In the genomic region with DNA sequence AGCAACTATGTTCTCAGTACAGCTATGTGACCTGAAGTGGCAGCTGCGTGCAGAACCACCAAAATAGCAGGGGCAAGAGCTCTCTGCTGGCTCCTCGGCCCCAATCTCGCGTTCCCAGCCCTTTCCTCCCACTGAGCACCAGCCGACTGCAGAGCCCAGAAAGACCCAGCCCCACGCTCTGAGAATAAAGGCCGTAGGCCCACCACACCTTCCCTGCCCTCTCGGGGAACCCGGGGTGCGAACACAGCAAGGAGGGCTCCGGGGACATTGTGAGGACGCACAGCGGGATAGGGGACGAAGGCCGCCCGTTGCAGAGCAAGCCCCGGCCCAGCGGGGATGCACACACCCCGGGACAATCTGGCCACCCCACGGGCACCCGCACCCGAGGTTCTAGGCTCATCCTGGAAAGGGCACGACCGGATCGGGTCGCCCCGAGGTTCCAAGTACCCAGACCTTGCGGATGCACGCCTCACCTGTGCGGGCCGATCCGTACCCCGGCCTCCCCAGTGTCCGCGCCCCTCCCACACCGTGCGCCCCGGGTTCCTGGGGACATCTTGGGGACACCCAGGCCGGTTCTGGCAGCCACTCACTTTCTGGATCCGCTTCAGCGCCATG, we compare ENCODE assay signal across 8 mouse cellular contexts. TPM values are rescaled to one million over a fixed set of nuclear protein-coding genes. Genes with fewer than 3 reads are reported as not detected.
DNase-seq lines count a peak whose midpoint lies in the region; ATAC-seq and TF ChIP-seq lines count a peak whose summit lies in the region.

No protein-coding gene starts in this region.

- peak; percentile 6 for ATAC-seq in activated CD4-positive, CD25-positive, alpha-beta regulatory T cell, adult 4 months
- ATAC-seq in forebrain, embryonic 12.5 days (ENCODE audit: low FRiP score) = peak; percentile 86
- ATAC-seq in hindbrain, embryonic 11.5 days (ENCODE audit: low FRiP score) = peak; percentile 86
- peak; percentile 66 for ATAC-seq in liver, postnatal 0 days

- H3K4me3 ChIP-seq in forebrain, embryonic 12.5 days (replicated peaks) = peak overlapping the region; percentile 95
- peak overlapping the region; percentile 97 for H3K4me3 ChIP-seq in hindbrain, embryonic 11.5 days (ENCODE audit: low read depth, low read length)
- H3K4me3 ChIP-seq in liver, postnatal 0 days (ENCODE audit: low read depth, low read length) = peak overlapping the region; percentile 87

- peaks cover 5% of the 10 kb centered on the region; the same call in 1 of the 2 replicates for H3K27me3 ChIP-seq in forebrain, embryonic 12.5 days
- no peaks in the 10 kb centered on the region for H3K27me3 ChIP-seq in hindbrain, embryonic 11.5 days (ENCODE audit: control insufficient read depth, insufficient read depth, low read length)
- H3K27me3 ChIP-seq in liver, postnatal 0 days (ENCODE audit: insufficient read depth, low read length) = no peaks in the 10 kb centered on the region

- DNase-seq in ovary, adult 18-20 months (ENCODE audit: low spot score) = peak; percentile 2
- DNase-seq in ovary, postnatal 36 days (ENCODE audit: low spot score) = no peak
- peak; percentile 68 for DNase-seq in hindbrain, embryonic 11.5 days (ENCODE audit: low spot score)
- DNase-seq in liver, postnatal 0 days = no peak
- DNase-seq in skeletal muscle tissue, adult 2 months (ENCODE audit: low read depth, low spot score) = peak; percentile 82
- DNase-seq in layer of hippocampus, adult 9-10 months (ENCODE audit: low spot score) = no peak

- peak overlapping the region; percentile 98 for H3K9ac ChIP-seq in forebrain, embryonic 12.5 days
- peak overlapping the region; percentile 99 for H3K9ac ChIP-seq in hindbrain, embryonic 11.5 days (ENCODE audit: low read depth, low read length)
- peak overlapping the region; percentile 74 for H3K9ac ChIP-seq in liver, postnatal 0 days (replicated peaks)

- no peak for TF ChIP-seq CTCF in liver, postnatal 0 days (IDR thresholded peaks at IDR 0.05; ENCODE audit: low read depth)

- under 1% methylated on average over 41 of the region's 41 CpGs for WGBS in forebrain, embryonic 12.5 days
- under 1% methylated on average over 34 of the region's 41 CpGs for WGBS in hindbrain, embryonic 11.5 days
- WGBS in liver, postnatal 0 days (ENCODE audit: insufficient replicate concordance) = under 1% methylated on average over 38 of the region's 41 CpGs

- peak overlapping the region; percentile 84 for H3K27ac ChIP-seq in forebrain, embryonic 12.5 days
- H3K27ac ChIP-seq in hindbrain, embryonic 11.5 days (ENCODE audit: low read depth, low read length) = peak overlapping the region; percentile 78
- no peak overlapping the region for H3K27ac ChIP-seq in liver, postnatal 0 days (ENCODE audit: low read depth)

- H3K4me1 ChIP-seq in forebrain, embryonic 12.5 days = peaks cover 35% of the 10 kb centered on the region
- no peaks in the 10 kb centered on the region for H3K4me1 ChIP-seq in hindbrain, embryonic 11.5 days (replicated peaks; ENCODE audit: control insufficient read depth, insufficient read depth, low read length)
- H3K4me1 ChIP-seq in liver, postnatal 0 days (ENCODE audit: insufficient read depth) = peaks cover 4% of the 10 kb centered on the region; the same call in 1 of the 2 replicates

- H3K36me3 ChIP-seq in forebrain, embryonic 12.5 days (replicated peaks) = peaks cover 3% of the 10 kb centered on the region; the same call in 1 of the 2 replicates
- no peaks in the 10 kb centered on the region for H3K36me3 ChIP-seq in hindbrain, embryonic 11.5 days (ENCODE audit: control insufficient read depth, insufficient read depth, low read length)
- H3K36me3 ChIP-seq in liver, postnatal 0 days (replicated peaks; ENCODE audit: insufficient read depth, low read length) = no peaks in the 10 kb centered on the region

- TF ChIP-seq EP300 in liver, postnatal 0 days (IDR thresholded peaks at IDR 0.05; ENCODE audit: low read depth) = no peak

- peak overlapping the region; percentile 63 for H3K4me2 ChIP-seq in forebrain, embryonic 12.5 days
- peak overlapping the region; percentile 59 for H3K4me2 ChIP-seq in hindbrain, embryonic 11.5 days (replicated peaks; ENCODE audit: low read depth, low read length)
- peak overlapping the region; percentile 76 for H3K4me2 ChIP-seq in liver, postnatal 0 days (ENCODE audit: low read depth, low read length)

- no peaks in the 10 kb centered on the region for H3K9me3 ChIP-seq in forebrain, embryonic 12.5 days
- no peaks in the 10 kb centered on the region for H3K9me3 ChIP-seq in hindbrain, embryonic 11.5 days (ENCODE audit: control insufficient read depth, low read length)
- H3K9me3 ChIP-seq in liver, postnatal 0 days (ENCODE audit: low read length) = no peaks in the 10 kb centered on the region

RNA-seq across cellular contexts. Expression of gene Ube2d1, which starts 0.4 kb away (rescaled TPM):
- 10 to 100 TPM; 17.8 to 19.7 TPM for polyA plus RNA-seq in activated CD4-positive, CD25-positive, alpha-beta regulatory T cell, adult 4 months (2017; shearing (Covaris generic))
- polyA plus RNA-seq in forebrain, embryonic 12.5 days (2016; fragmentation: Nextera tagmentation; extraction: Ambion mirVana) = 136 and 153 TPM in 2 replicates
- 192 and 221 TPM in 2 replicates for polyA plus RNA-seq in hindbrain, embryonic 11.5 days (2014; fragmentation: Nextera tagmentation; extraction: Ambion mirVana)
- 6.9 and 8.8 TPM in 2 replicates for polyA plus RNA-seq in liver, postnatal 0 days (2015; fragmentation: Nextera tagmentation; extraction: Ambion mirVana)

RNA-seq across cellular contexts. Expression of gene Tfam, which starts 46.5 kb away (rescaled TPM):
- polyA plus RNA-seq in activated CD4-positive, CD25-positive, alpha-beta regulatory T cell, adult 4 months (2017; shearing (Covaris generic)) = 10 to 100 TPM; 78.5 to 88.7 TPM
- 81.1 and 87.0 TPM in 2 replicates for polyA plus RNA-seq in forebrain, embryonic 12.5 days (2016; fragmentation: Nextera tagmentation; extraction: Ambion mirVana)
- polyA plus RNA-seq in hindbrain, embryonic 11.5 days (2014; fragmentation: Nextera tagmentation; extraction: Ambion mirVana) = 93.9 and 101 TPM in 2 replicates
- polyA plus RNA-seq in liver, postnatal 0 days (2015; fragmentation: Nextera tagmentation; extraction: Ambion mirVana) = 33.4 and 36.9 TPM in 2 replicates

Comparison
In these comparisons a context has a peak if more than half of its experiments do, and no peak if none do; other contexts are left out.
1. DNase-seq: peak in ovary, adult 18-20 months (single experiment), hindbrain, embryonic 11.5 days (single experiment) and skeletal muscle tissue, adult 2 months (single experiment); none in ovary, postnatal 36 days (single experiment), liver, postnatal 0 days (single experiment) and layer of hippocampus, adult 9-10 months (single experiment).
2. ATAC-seq: peak in every context shown above with its lines; median percentile 86 in forebrain, embryonic 12.5 days; 86 in hindbrain, embryonic 11.5 days; 66 in liver, postnatal 0 days; 6 in activated CD4-positive, CD25-positive, alpha-beta regulatory T cell, adult 4 months.
3. Peak in every context shown above with its lines, with median percentiles within 50 percentile points of each other: H3K4me2 ChIP-seq, H3K4me3 ChIP-seq and H3K9ac ChIP-seq.